16 mouse cellular contexts compared by ENCODE assay signal in genomic region chr12:112571064-112571463, GRCm38 (mm10). TPM values are rescaled to one million over a fixed set of nuclear protein-coding genes. Genes with fewer than 3 reads are reported as not detected.
DNase-seq lines count a peak whose midpoint lies in the region; ATAC-seq and TF ChIP-seq lines count a peak whose summit lies in the region.
"Had no signal": no experiment of that assay in that cellular context is flagged by ENCODE, and none has a peak within 500 bp of the region (broad histone marks: within the 10 kb centered on the region; RNA-seq: fewer than 3 reads in every experiment).

No protein-coding gene starts in this region.

- no peaks in the 10 kb centered on the region for H3K9me3 ChIP-seq in lung, postnatal 0 days (ENCODE audit: low read length)
- H3K9me3 ChIP-seq: embryonic facial prominence, embryonic 15.5 days; forebrain, embryonic 13.5 days; liver, embryonic 15.5 days; neural tube, embryonic 15.5 days had no signal

- H3K4me1 ChIP-seq in kidney, adult 2 months (ENCODE audit: control insufficient read depth, insufficient read depth, low read length), result no peaks in the 10 kb centered on the region
- peaks cover 5% of the 10 kb centered on the region; the same call in 1 of the 2 replicates for H3K4me1 ChIP-seq in lung, postnatal 0 days (ENCODE audit: insufficient read depth, low read depth, low read length)
- H3K4me1 ChIP-seq: neural tube, embryonic 15.5 days had no signal

- no peak overlapping the region for H3K4me3 ChIP-seq in kidney, adult 2 months (ENCODE audit: insufficient read depth, low read depth, low read length)
- H3K4me3 ChIP-seq in lung, postnatal 0 days (ENCODE audit: low read depth, low read length), result no peak overlapping the region
- H3K4me3 ChIP-seq: embryonic facial prominence, embryonic 15.5 days; forebrain, embryonic 13.5 days; liver, embryonic 15.5 days; neural tube, embryonic 15.5 days had no signal

- H3K27me3 ChIP-seq in kidney, adult 2 months (replicated peaks; ENCODE audit: control insufficient read depth, insufficient read depth, low read length), result no peaks in the 10 kb centered on the region
- H3K27me3 ChIP-seq in lung, postnatal 0 days (replicated peaks; ENCODE audit: insufficient read depth, low read length), result no peaks in the 10 kb centered on the region
- H3K27me3 ChIP-seq: embryonic facial prominence, embryonic 15.5 days; liver, embryonic 15.5 days; neural tube, embryonic 15.5 days had no signal

- TF ChIP-seq EP300 in lung, postnatal 0 days (IDR thresholded peaks at IDR 0.05), result no peak

- TF ChIP-seq POLR2A in kidney, adult 2 months (IDR thresholded peaks at IDR 0.05; ENCODE audit: low read depth, low read length), result no peak

- no peak for DNase-seq in kidney, adult 2 months
- DNase-seq in kidney, postnatal 14 days, result no peak
- no peak for DNase-seq in lung, postnatal 0 days (ENCODE audit: low spot score)
- DNase-seq in lung, postnatal 25 days (ENCODE audit: low spot score), result no peak
- DNase-seq in ZHBTc4 (ENCODE audit: low read depth, low spot score), result peak; percentile 63
- no peak for DNase-seq in urinary bladder, postnatal 25 days (ENCODE audit: low spot score)
- no peak for DNase-seq in right cerebral cortex, postnatal 25 days
- DNase-seq: cerebellum, adult 11-12 months; right cerebral cortex, adult 18-20 months; thymus, adult 18-20 months had no signal

- no peaks in the 10 kb centered on the region for H3K36me3 ChIP-seq in kidney, adult 2 months (ENCODE audit: control insufficient read depth, insufficient read depth, low read length)
- H3K36me3 ChIP-seq in lung, postnatal 0 days (ENCODE audit: insufficient read depth, low read length), result no peaks in the 10 kb centered on the region
- H3K36me3 ChIP-seq: embryonic facial prominence, embryonic 15.5 days; liver, embryonic 15.5 days; neural tube, embryonic 15.5 days had no signal

- WGBS in kidney, adult 2 months, result 69% methylated on average over 6 of the region's 6 CpGs
- 59% methylated on average over 6 of the region's 6 CpGs for WGBS in lung, postnatal 0 days

- TF ChIP-seq CTCF in kidney, adult 2 months (conservative IDR thresholded peaks at IDR 0.05; ENCODE audit: insufficient read depth, insufficient read length, low read depth, low read length), result peak; percentile 38; the same call in 1 of the 2 replicates
- peak; percentile 59 for TF ChIP-seq CTCF in lung, postnatal 0 days (IDR thresholded peaks at IDR 0.05)

- ATAC-seq in lung, postnatal 0 days, result no peak
- ATAC-seq: forebrain, embryonic 13.5 days; intestine, embryonic 16.5 days had no signal

- H3K4me2 ChIP-seq in lung, postnatal 0 days (replicated peaks; ENCODE audit: low read depth, low read length), result no peak overlapping the region
- H3K4me2 ChIP-seq: embryonic facial prominence, embryonic 15.5 days; forebrain, embryonic 13.5 days; heart, embryonic 11.5 days; liver, embryonic 15.5 days; neural tube, embryonic 15.5 days had no signal

- no peak overlapping the region for H3K9ac ChIP-seq in lung, postnatal 0 days (replicated peaks; ENCODE audit: low read depth)
- H3K9ac ChIP-seq: embryonic facial prominence, embryonic 15.5 days; forebrain, embryonic 13.5 days; liver, embryonic 15.5 days; neural tube, embryonic 15.5 days had no signal

- H3K27ac ChIP-seq in kidney, adult 2 months (ENCODE audit: insufficient read depth, low read depth, low read length), result no peak overlapping the region
- H3K27ac ChIP-seq in lung, postnatal 0 days (ENCODE audit: low read length), result no peak overlapping the region
- H3K27ac ChIP-seq: embryonic facial prominence, embryonic 15.5 days; forebrain, embryonic 13.5 days; liver, embryonic 15.5 days; neural tube, embryonic 15.5 days had no signal

RNA-seq across cellular contexts. Expression of gene Inf2, which starts 17.5 kb away (rescaled TPM):
- 8.9 and 9.6 TPM in 2 replicates for polyA plus RNA-seq in kidney, adult 2 months (2012; rRNA removed)
- 4.9 and 5.2 TPM in 2 replicates for polyA plus RNA-seq in lung, postnatal 0 days (2015; fragmentation: Nextera tagmentation; extraction: Ambion mirVana)

RNA-seq across cellular contexts. Expression of gene Adssl1, which starts 48.8 kb away (rescaled TPM):
- 8.1 and 10.4 TPM in 2 replicates for polyA plus RNA-seq in kidney, adult 2 months (2012; rRNA removed)
- polyA plus RNA-seq in lung, postnatal 0 days (2015; fragmentation: Nextera tagmentation; extraction: Ambion mirVana), result 29.9 and 43.0 TPM in 2 replicates

RNA-seq across cellular contexts. Expression of gene Tmem179, which starts 54.5 kb away (rescaled TPM):
- 0.45 and 1.0 TPM in 2 replicates for polyA plus RNA-seq in kidney, adult 2 months (2012; rRNA removed)
- polyA plus RNA-seq in lung, postnatal 0 days (2015; fragmentation: Nextera tagmentation; extraction: Ambion mirVana), result 0.07 TPM in 1 of 2 replicates, not detected in the other
